Mouse (Mus musculus): ENCODE measurements around the gene Olfr1155. TPM values are rescaled to one million over a fixed set of nuclear protein-coding genes. Genes with fewer than 3 reads are reported as not detected.

The Olfr1155 gene
- polyA plus RNA-seq (2014; fragmentation: Illumina TruSeq; extraction: RNeasy Lipid Tissue Mini Kit (QIAGEN cat#74804); ENCODE audit: low read depth, low replicate concordance), result not detected

DNA sequence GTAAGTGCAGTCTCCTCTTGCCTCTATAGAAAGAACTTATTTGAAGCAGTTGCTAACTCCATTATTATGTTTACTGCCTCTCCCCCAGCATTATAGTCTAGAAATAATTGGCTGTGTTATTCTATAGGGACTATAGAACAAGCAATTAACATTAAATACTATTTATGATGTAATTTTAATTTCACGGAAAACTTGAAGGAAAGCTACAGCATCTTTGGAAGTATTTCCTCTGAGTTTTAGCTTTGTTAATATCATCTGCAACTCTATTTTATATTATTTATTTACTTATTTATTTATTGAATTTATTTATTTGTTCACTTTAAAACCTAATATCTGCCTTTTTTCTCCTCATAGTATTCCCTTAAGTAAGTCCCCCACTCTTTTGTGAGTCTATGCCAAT, at the start of gene Olfr1155:
Olfr1155 (minus strand) TSS at position 101 of the 400 bp plus-strand sequence.

DNA sequence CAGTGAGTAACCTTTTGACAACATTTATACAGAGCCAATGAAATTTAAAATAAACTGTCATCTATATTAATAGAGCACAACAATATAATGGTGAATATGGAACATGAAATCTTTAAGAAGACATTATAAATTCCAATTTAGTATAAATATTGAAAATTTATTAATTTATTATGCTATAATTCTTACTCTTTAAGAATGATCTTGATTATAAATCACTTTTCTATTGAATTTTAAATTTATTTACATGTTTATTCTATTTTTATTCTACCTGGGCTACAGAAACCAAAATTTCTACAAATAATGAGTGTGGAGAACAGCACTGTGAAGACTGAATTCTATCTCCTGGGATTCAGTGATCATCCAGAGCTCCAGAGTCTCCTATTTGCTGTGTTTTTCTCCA, 44.9 kb upstream of the Olfr1155 start, which contains the start of gene Olfr1158:
Olfr1158 (plus strand) TSS at position 301 of the 400 bp plus-strand sequence.

DNA sequence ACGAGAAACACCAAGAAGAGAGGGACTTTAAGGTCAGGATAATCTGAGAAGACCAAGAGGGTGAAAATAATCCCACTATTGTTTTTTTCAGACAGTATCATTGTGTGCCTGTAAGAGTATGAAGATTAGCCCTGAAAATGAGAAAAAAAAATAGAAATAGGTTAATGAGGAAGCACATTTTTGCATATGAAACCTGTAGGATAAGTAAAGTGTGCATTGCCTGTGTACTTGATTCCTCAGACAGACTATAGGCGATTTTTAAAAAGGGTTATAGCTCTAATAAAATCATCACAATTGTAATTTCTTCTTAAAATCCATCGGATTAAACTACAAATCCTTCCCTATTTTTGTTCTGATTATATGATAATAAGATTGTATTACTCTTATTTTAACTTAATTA, 29.6 kb upstream of the Olfr1155 start, which contains the start of gene Olfr74:
Olfr74 (minus strand) TSS at position 101 of the 400 bp plus-strand sequence.

DNA sequence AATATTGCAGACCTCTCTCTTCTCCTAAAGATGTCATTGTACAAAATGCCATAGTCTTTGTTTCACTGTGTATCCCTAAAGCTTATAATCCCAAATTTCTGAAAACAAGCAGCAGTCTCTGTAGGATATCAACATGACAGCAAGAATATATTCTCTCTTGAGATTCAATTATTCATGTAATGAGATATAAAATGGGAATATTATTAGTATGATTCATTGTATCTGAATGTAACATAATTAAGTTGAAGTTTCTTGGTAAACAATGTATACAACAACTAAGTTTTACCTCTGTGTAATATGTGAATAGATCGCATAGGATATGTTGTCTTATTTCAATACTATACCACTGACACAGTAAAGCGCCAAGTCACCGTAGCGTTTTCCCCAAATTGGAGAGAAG, 23.3 kb upstream of the Olfr1155 start, which contains the start of gene Olfr1157:
Olfr1157 (minus strand) TSS at position 101 of the 400 bp plus-strand sequence.

DNA sequence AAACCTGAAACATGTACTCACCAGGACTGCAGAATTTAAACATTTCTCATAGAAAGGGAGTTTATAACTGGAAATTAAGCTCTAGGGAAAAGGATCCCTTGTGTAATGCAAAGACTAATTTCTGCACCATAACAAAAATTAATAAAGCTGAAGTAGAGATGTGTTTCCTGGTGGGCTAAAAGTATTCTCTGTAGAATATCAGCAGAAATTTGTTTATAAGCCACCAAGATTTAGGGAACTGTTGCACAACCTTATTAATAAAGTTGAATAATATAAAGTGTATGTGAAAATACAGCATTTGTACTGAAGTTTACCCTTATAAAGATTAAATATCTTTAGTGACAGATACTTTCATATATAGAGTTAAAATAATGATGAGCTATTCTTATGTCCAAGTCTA, 8.1 kb upstream of the Olfr1155 start, which contains the start of gene Olfr1156:
Olfr1156 (minus strand) TSS at position 101 of the 400 bp plus-strand sequence.

DNA sequence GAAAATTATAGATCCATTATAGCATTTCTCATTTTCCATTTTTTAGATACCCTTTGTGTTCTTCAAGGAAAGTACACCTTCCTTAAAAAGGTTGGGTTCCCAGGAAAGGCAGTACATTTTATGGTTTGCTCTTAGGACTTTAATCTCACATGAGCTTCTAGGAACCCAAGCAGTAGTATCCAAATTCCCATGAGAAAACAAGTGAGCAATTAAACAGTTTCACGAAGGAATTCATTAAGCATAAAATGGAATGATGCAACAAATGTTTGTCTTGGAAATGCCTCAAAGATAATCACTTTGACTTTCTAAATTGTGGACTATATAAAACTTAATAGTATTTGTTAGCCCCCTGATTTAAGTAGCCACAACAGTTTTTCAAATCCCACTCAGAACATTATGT, 39.9 kb downstream of the Olfr1155 start, which contains the start of gene Olfr1154:
Olfr1154 (minus strand) TSS at position 101 of the 400 bp plus-strand sequence.

DNA sequence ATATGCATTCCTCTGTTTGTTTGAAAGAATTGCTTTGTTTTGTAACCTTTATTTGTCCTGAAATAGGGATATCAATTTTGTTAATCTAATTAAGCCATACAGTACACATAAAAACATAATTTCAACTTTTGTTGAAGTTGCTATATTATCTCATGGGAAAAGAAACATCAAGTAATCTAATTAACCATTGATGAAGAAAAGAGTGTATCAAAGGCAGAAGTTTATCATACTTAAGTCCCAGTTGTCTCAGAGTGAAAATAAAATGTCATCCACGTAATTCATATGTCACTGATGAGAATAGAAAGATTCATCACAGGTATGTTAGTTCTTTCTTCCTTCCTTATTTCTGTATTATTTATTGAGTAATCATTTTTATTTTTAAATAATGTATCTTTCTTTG, 50.3 kb downstream of the Olfr1155 start, which contains the start of gene Olfr1153:
Olfr1153 (plus strand) TSS at position 301 of the 400 bp plus-strand sequence.

Other genes with a start within 250 kb of the Olfr1155 start
- gene Olfr1137, start 232.0 kb downstream of the Olfr1155 start, polyA plus RNA-seq (2014; fragmentation: Illumina TruSeq; extraction: RNeasy Lipid Tissue Mini Kit (QIAGEN cat#74804); ENCODE audit: low read depth, low replicate concordance), result not detected
- not detected for gene Olfr1138, start 205.2 kb downstream of the Olfr1155 start, polyA plus RNA-seq (2014; fragmentation: Illumina TruSeq; extraction: RNeasy Lipid Tissue Mini Kit (QIAGEN cat#74804); ENCODE audit: low read depth, low replicate concordance)
- gene Olfr1140, start 201.4 kb downstream of the Olfr1155 start, polyA plus RNA-seq (2014; fragmentation: Illumina TruSeq; extraction: RNeasy Lipid Tissue Mini Kit (QIAGEN cat#74804); ENCODE audit: low read depth, low replicate concordance), result not detected
- gene Olfr1141, start 191.1 kb downstream of the Olfr1155 start, polyA plus RNA-seq (2014; fragmentation: Illumina TruSeq; extraction: RNeasy Lipid Tissue Mini Kit (QIAGEN cat#74804); ENCODE audit: low read depth, low replicate concordance), result not detected
- gene Olfr152, start 165.7 kb downstream of the Olfr1155 start, polyA plus RNA-seq (2014; fragmentation: Illumina TruSeq; extraction: RNeasy Lipid Tissue Mini Kit (QIAGEN cat#74804); ENCODE audit: low read depth, low replicate concordance), result not detected
- gene Olfr1143, start 144.5 kb downstream of the Olfr1155 start, polyA plus RNA-seq (2014; fragmentation: Illumina TruSeq; extraction: RNeasy Lipid Tissue Mini Kit (QIAGEN cat#74804); ENCODE audit: low read depth, low replicate concordance), result not detected
- not detected for gene Olfr1145, start 135.3 kb downstream of the Olfr1155 start, polyA plus RNA-seq (2014; fragmentation: Illumina TruSeq; extraction: RNeasy Lipid Tissue Mini Kit (QIAGEN cat#74804); ENCODE audit: low read depth, low replicate concordance)
- not detected for gene Olfr1148, start 114.6 kb downstream of the Olfr1155 start, polyA plus RNA-seq (2014; fragmentation: Illumina TruSeq; extraction: RNeasy Lipid Tissue Mini Kit (QIAGEN cat#74804); ENCODE audit: low read depth, low replicate concordance)
- not detected for gene Olfr1150-ps1, start 101.1 kb downstream of the Olfr1155 start, polyA plus RNA-seq (2014; fragmentation: Illumina TruSeq; extraction: RNeasy Lipid Tissue Mini Kit (QIAGEN cat#74804); ENCODE audit: low read depth, low replicate concordance)
- not detected for gene Olfr1151, start 89.3 kb downstream of the Olfr1155 start, polyA plus RNA-seq (2014; fragmentation: Illumina TruSeq; extraction: RNeasy Lipid Tissue Mini Kit (QIAGEN cat#74804); ENCODE audit: low read depth, low replicate concordance)
- 0.06 TPM for gene Olfr1152, start 78.6 kb downstream of the Olfr1155 start, polyA plus RNA-seq (2014; fragmentation: Illumina TruSeq; extraction: RNeasy Lipid Tissue Mini Kit (QIAGEN cat#74804); ENCODE audit: low read depth, low replicate concordance)
- 0.15 TPM for gene Olfr1153, start 50.2 kb downstream of the Olfr1155 start, polyA plus RNA-seq (2014; fragmentation: Illumina TruSeq; extraction: RNeasy Lipid Tissue Mini Kit (QIAGEN cat#74804); ENCODE audit: low read depth, low replicate concordance)
- not detected for gene Olfr1154, start 40.0 kb downstream of the Olfr1155 start, polyA plus RNA-seq (2014; fragmentation: Illumina TruSeq; extraction: RNeasy Lipid Tissue Mini Kit (QIAGEN cat#74804); ENCODE audit: low read depth, low replicate concordance)
- not detected for gene Olfr1156, start 8.0 kb upstream of the Olfr1155 start, polyA plus RNA-seq (2014; fragmentation: Illumina TruSeq; extraction: RNeasy Lipid Tissue Mini Kit (QIAGEN cat#74804); ENCODE audit: low read depth, low replicate concordance)
- not detected for gene Olfr1157, start 23.2 kb upstream of the Olfr1155 start, polyA plus RNA-seq (2014; fragmentation: Illumina TruSeq; extraction: RNeasy Lipid Tissue Mini Kit (QIAGEN cat#74804); ENCODE audit: low read depth, low replicate concordance)
- gene Olfr74, start 29.5 kb upstream of the Olfr1155 start, polyA plus RNA-seq (2014; fragmentation: Illumina TruSeq; extraction: RNeasy Lipid Tissue Mini Kit (QIAGEN cat#74804); ENCODE audit: low read depth, low replicate concordance), result not detected
- gene Olfr1158, start 45.0 kb upstream of the Olfr1155 start, polyA plus RNA-seq (2014; fragmentation: Illumina TruSeq; extraction: RNeasy Lipid Tissue Mini Kit (QIAGEN cat#74804); ENCODE audit: low read depth, low replicate concordance), result not detected
- not detected for gene Olfr1160, start 63.1 kb upstream of the Olfr1155 start, polyA plus RNA-seq (2014; fragmentation: Illumina TruSeq; extraction: RNeasy Lipid Tissue Mini Kit (QIAGEN cat#74804); ENCODE audit: low read depth, low replicate concordance)
- not detected for gene Olfr1161, start 77.6 kb upstream of the Olfr1155 start, polyA plus RNA-seq (2014; fragmentation: Illumina TruSeq; extraction: RNeasy Lipid Tissue Mini Kit (QIAGEN cat#74804); ENCODE audit: low read depth, low replicate concordance)
- gene Olfr73, start 92.6 kb upstream of the Olfr1155 start, polyA plus RNA-seq (2014; fragmentation: Illumina TruSeq; extraction: RNeasy Lipid Tissue Mini Kit (QIAGEN cat#74804); ENCODE audit: low read depth, low replicate concordance), result not detected
- not detected for gene Olfr1162, start 106.0 kb upstream of the Olfr1155 start, polyA plus RNA-seq (2014; fragmentation: Illumina TruSeq; extraction: RNeasy Lipid Tissue Mini Kit (QIAGEN cat#74804); ENCODE audit: low read depth, low replicate concordance)
- not detected for gene Olfr1163, start 126.7 kb upstream of the Olfr1155 start, polyA plus RNA-seq (2014; fragmentation: Illumina TruSeq; extraction: RNeasy Lipid Tissue Mini Kit (QIAGEN cat#74804); ENCODE audit: low read depth, low replicate concordance)
- not detected for gene Olfr1164, start 148.8 kb upstream of the Olfr1155 start, polyA plus RNA-seq (2014; fragmentation: Illumina TruSeq; extraction: RNeasy Lipid Tissue Mini Kit (QIAGEN cat#74804); ENCODE audit: low read depth, low replicate concordance)
- not detected for gene Olfr1166, start 183.1 kb upstream of the Olfr1155 start, polyA plus RNA-seq (2014; fragmentation: Illumina TruSeq; extraction: RNeasy Lipid Tissue Mini Kit (QIAGEN cat#74804); ENCODE audit: low read depth, low replicate concordance)
- gene Olfr1167, start 210.1 kb upstream of the Olfr1155 start, polyA plus RNA-seq (2014; fragmentation: Illumina TruSeq; extraction: RNeasy Lipid Tissue Mini Kit (QIAGEN cat#74804); ENCODE audit: low read depth, low replicate concordance), result not detected
- not detected for gene Olfr1168, start 236.7 kb upstream of the Olfr1155 start, polyA plus RNA-seq (2014; fragmentation: Illumina TruSeq; extraction: RNeasy Lipid Tissue Mini Kit (QIAGEN cat#74804); ENCODE audit: low read depth, low replicate concordance)